Mouse (Mus musculus) midbrain, embryonic 11.5 days (tissue): ENCODE data around the gene Gm43552. TPM values are rescaled to one million over a fixed set of nuclear protein-coding genes. Genes with fewer than 3 reads are reported as not detected.
A peak's percentile ranks its signal among the peaks of the same experiment; 100 is the strongest.

Experiments
- ATAC-seq: fragments of 200-750 bp; cut with Nextera tagmentation; 2 replicates; pipeline ENCODE4 v1.8.0; 2017; ENCODE audit warnings: moderate TSS enrichment, moderate library complexity; ENCODE audit not compliant: low FRiP score
- DNase-seq: peaks from one replicate; pipeline ENCODE4 v3.0.0; 2015; ENCODE audit warnings: low spot score; ENCODE audit errors: missing footprints
- H3K27ac ChIP-seq: fragments of 300-500 bp; sonication (generic); 2 replicates; pipeline ENCODE4 v1.5.1; 2014; ENCODE audit warnings: low read depth, low read length
- H3K27me3 ChIP-seq: fragments of 300-500 bp; sonication (generic); 2 replicates; pipeline ENCODE4 v1.6.1; 2014; ENCODE audit warnings: mild to moderate bottlenecking, low read length, moderate library complexity, mixed read lengths; ENCODE audit not compliant: control insufficient read depth, insufficient read depth
- H3K36me3 ChIP-seq: fragments of 300-500 bp; sonication (generic); 2 replicates; pipeline ENCODE4 v1.6.1; 2014; ENCODE audit warnings: mild to moderate bottlenecking, low read length, moderate library complexity, mixed read lengths; ENCODE audit not compliant: control insufficient read depth, insufficient read depth
- H3K4me1 ChIP-seq: fragments of 300-500 bp; sonication (generic); 2 replicates; pipeline ENCODE4 v1.6.1; 2014; ENCODE audit warnings: low read length; ENCODE audit not compliant: control insufficient read depth, insufficient read depth
- H3K4me2 ChIP-seq: fragments of 300-500 bp; sonication (generic); 2 replicates; pipeline ENCODE4 v1.6.1; 2014; ENCODE audit warnings: mild to moderate bottlenecking, moderate library complexity
- H3K4me3 ChIP-seq: fragments of 300-500 bp; sonication (generic); 2 replicates; pipeline ENCODE4 v1.5.1; 2014; ENCODE audit warnings: low read depth, low read length
- H3K9ac ChIP-seq: fragments of 300-500 bp; sonication (generic); 2 replicates; pipeline ENCODE4 v1.6.1; 2014; ENCODE audit warnings: low read length
- H3K9me3 ChIP-seq: fragments of 300-500 bp; sonication (generic); 2 replicates; pipeline ENCODE4 v1.6.1; 2016; ENCODE audit warnings: low read length; ENCODE audit not compliant: control insufficient read depth
- WGBS: fragments of 180-500 bp; shearing (Covaris S2); extraction: QIAGEN DNeasy Blood & Tissue Kit; methylation state at CpG from one replicate; pipeline ENCODE4 v1.1.7; 2014; 5-methylcytosine and 5-hydroxymethylcytosine counted together
- polyA plus RNA-seq: library from polyadenylated mRNA; unstranded; fragments of >200 nt; fragmentation: Nextera tagmentation; extraction: Ambion mirVana; gene quantifications from 2 replicates; pipeline ENCODE4 v1.2.1, GENCODE M21; 2014

Gm43552 gene
- polyA plus RNA-seq, 1 experiment from 2014 or later = not detected

DNA sequence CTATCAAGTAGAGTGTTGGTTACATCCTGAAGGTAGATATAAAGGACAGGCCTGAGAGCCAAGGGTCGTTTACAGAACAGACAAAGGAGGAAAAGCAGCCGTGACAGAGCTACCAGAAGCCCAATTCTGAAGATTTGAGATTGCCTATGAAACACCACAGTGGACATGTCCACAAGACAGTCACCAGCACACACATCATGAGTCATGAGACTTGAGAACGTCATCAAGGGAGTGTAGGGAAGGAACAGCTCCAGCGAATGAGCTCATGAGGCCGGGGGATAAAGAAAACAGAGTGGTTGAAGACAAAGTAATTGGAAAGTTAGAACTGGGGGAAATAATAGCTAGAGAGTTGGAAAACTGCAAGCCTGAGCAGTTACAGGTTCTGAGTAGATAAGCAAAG, 34.8 kb downstream of the Gm43552 start:
- WGBS = 87% methylated on average over 5 of the region's 5 CpGs
- no peak overlapping the region for H3K4me2 ChIP-seq
- no peak overlapping the region for H3K9ac ChIP-seq
- no peaks in the 10 kb centered on the region for H3K4me1 ChIP-seq
- DNase-seq (no peak), ATAC-seq (no peak)
- no peak overlapping the region for H3K27ac ChIP-seq
- H3K27me3 ChIP-seq = no peaks in the 10 kb centered on the region
- no peak overlapping the region for H3K4me3 ChIP-seq
- H3K9me3 ChIP-seq = no peaks in the 10 kb centered on the region
- no peaks in the 10 kb centered on the region for H3K36me3 ChIP-seq

GRCm38 (mm10) chr5:65457086-65457827, 35.4 kb downstream of the Gm43552 start:
- WGBS = 71% methylated on average over 7 of the region's 7 CpGs

DNA sequence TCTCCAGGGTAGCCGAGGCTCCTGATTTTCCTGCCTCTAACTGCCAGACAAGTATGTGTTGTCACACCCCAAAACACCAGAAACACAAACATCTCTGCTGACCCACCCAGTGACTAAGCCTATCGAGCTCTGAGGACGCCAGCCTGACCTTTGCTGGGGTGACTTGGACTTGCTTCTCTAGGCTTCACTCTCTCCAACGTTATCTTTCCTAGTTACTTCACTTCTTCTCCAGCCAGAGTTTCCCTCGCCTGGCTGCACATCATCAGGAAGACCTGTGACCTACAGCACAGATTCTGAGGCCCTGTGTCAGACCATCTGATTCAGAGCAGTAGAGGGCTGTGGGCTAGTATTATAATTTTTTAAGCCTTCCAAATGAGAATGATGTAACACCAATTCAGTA, 37.9 kb downstream of the Gm43552 start:
- Histone ChIP-seq H3K4me1 (no peaks in the 10 kb centered on the region), H3K27me3 (no peaks in the 10 kb centered on the region), H3K4me2 (no peak overlapping the region), H3K4me3 (no peak overlapping the region), H3K9me3 (no peaks in the 10 kb centered on the region), H3K27ac (no peak overlapping the region), H3K36me3 (no peaks in the 10 kb centered on the region), H3K9ac (no peak overlapping the region)
- 74% methylated on average over 5 of the region's 5 CpGs for WGBS
- DNase-seq (no peak), ATAC-seq (no peak)

More at GRCm38 (mm10) chr5:65457086-65457827, 35.4 kb downstream of the Gm43552 start:
- no peak for ATAC-seq
- H3K27me3 ChIP-seq = no peaks in the 10 kb centered on the region
- no peak for DNase-seq
- H3K4me2 ChIP-seq = no peak overlapping the region
- no peaks in the 10 kb centered on the region for H3K9me3 ChIP-seq
- H3K27ac ChIP-seq = no peak overlapping the region
- no peaks in the 10 kb centered on the region for H3K4me1 ChIP-seq
- H3K36me3 ChIP-seq = no peaks in the 10 kb centered on the region
- H3K9ac ChIP-seq = no peak overlapping the region
- no peak overlapping the region for H3K4me3 ChIP-seq

DNA sequence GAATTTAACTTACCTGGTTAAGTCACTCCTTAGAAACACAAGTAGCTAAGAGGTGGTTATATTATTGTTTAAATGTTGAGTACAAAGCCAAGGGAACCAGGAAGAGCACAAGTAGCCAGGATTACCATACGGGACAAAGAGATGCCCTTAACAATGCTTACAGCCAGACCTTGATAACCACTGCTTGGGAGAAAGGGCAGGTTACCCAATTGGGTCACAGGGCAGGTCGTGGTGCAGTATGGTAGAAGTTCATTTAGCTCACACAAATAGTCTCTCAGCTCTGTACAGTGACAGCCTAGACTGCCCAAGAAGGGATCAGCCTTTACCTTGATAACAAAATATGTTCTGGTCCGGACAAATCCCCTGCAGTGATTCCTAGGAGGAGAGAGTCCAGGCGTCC, 43.7 kb downstream of the Gm43552 start:
- Histone ChIP-seq H3K9ac (no peak overlapping the region), H3K4me2 (no peak overlapping the region), H3K4me1 (no peaks in the 10 kb centered on the region), H3K9me3 (no peaks in the 10 kb centered on the region), H3K27me3 (no peaks in the 10 kb centered on the region), H3K27ac (no peak overlapping the region), H3K4me3 (no peak overlapping the region), H3K36me3 (no peaks in the 10 kb centered on the region)
- WGBS = 84% methylated on average over 4 of the region's 4 CpGs
- ATAC-seq (no peak), DNase-seq (no peak)

GRCm38 (mm10) chr5:65447826-65448225, 44.8 kb downstream of the Gm43552 start:
- no peak overlapping the region for H3K9ac ChIP-seq
- H3K36me3 ChIP-seq = no peaks in the 10 kb centered on the region
- no peak overlapping the region for H3K4me3 ChIP-seq
- H3K4me2 ChIP-seq = no peak overlapping the region
- no peak overlapping the region for H3K27ac ChIP-seq
- no peak for DNase-seq
- no peak for ATAC-seq
- WGBS = 72% methylated on average over 2 of the region's 2 CpGs
- no peaks in the 10 kb centered on the region for H3K4me1 ChIP-seq
- no peaks in the 10 kb centered on the region for H3K9me3 ChIP-seq
- H3K27me3 ChIP-seq = no peaks in the 10 kb centered on the region

DNA sequence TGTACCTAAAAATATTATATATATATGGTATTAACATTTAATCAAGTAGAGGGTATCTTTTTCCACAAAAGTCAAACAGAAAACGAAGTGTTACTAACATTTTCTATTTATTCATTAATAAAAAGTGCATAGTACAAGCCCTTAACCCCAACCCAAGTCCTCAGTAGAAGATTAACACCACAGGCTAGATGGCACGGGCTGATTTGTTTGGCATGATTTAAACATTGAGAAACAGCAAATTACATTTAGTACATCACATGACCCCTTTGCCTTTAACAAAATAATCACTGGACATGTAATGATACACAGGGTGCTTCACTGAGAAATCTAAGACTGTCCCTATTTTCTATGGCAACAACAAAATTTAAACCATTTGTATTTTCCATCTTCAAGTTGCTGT, 45.9 kb downstream of the Gm43552 start:
- no peaks in the 10 kb centered on the region for H3K27me3 ChIP-seq
- DNase-seq = no peak
- no peak overlapping the region for H3K4me2 ChIP-seq
- no peak overlapping the region for H3K4me3 ChIP-seq
- no peak overlapping the region for H3K9ac ChIP-seq
- no peak for ATAC-seq
- H3K36me3 ChIP-seq = no peaks in the 10 kb centered on the region
- 85% methylated on average over 2 of the region's 2 CpGs for WGBS
- H3K4me1 ChIP-seq = no peaks in the 10 kb centered on the region
- no peaks in the 10 kb centered on the region for H3K9me3 ChIP-seq
- no peak overlapping the region for H3K27ac ChIP-seq

- Histone ChIP-seq H3K27ac (no peak overlapping the region), H3K9me3 (no peaks in the 10 kb centered on the region), H3K4me2 (no peak overlapping the region), H3K4me1 (no peaks in the 10 kb centered on the region), H3K4me3 (no peak overlapping the region), H3K9ac (no peak overlapping the region), H3K36me3 (no peaks in the 10 kb centered on the region), H3K27me3 (no peaks in the 10 kb centered on the region)
- ATAC-seq (no peak), DNase-seq (no peak)
- 77% methylated on average over 3 of the region's 6 CpGs for WGBS
Measured at GRCm38 (mm10) chr5:65444981-65445380, 47.7 kb downstream of the Gm43552 start.

DNA sequence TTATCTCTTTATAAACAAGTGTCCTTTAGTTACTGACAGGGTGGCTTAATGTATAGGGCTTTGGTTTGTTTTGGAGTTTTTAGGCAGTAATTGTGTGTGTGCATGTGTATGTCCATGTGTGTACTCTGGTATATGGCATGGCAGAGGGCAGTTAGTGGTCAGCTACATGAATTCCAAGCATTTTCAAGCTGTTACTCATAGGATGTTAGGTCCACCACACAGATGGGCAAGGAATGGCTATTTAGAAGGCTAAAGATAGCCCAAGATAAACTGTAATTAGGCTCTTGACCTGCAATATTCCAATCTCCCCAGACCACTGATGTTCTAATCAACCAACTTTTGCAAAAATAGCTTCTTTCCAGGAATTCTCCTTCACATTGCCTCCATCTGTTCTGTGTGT, 54.6 kb downstream of the Gm43552 start:
- Histone ChIP-seq H3K9ac (no peak overlapping the region), H3K36me3 (no peaks in the 10 kb centered on the region), H3K27ac (no peak overlapping the region), H3K4me3 (no peak overlapping the region), H3K4me1 (peaks cover 3% of the 10 kb centered on the region; the same call in 1 of the 2 replicates), H3K4me2 (no peak overlapping the region), H3K9me3 (no peaks in the 10 kb centered on the region), H3K27me3 (no peaks in the 10 kb centered on the region)
- ATAC-seq = no peak
- no peak for DNase-seq

- Histone ChIP-seq H3K4me2 (peak within 1 kb of the TSS; percentile 73), H3K9ac (peak within 1 kb of the TSS; percentile 69), H3K27ac (peak within 1 kb of the TSS; percentile 4; the same call in 1 of the 2 replicates), H3K4me3 (peak within 1 kb of the TSS; percentile 60), H3K4me1 (peaks cover 3% of the 10 kb centered on the region; the same call in 1 of the 2 replicates), H3K9me3 (no peaks in the 10 kb centered on the region), H3K36me3 (no peaks in the 10 kb centered on the region), H3K27me3 (no peaks in the 10 kb centered on the region)
- WGBS = under 1% methylated on average over 47 of the region's 51 CpGs
- ATAC-seq (peak; percentile 99), DNase-seq (peak; percentile 99)
Measured at GRCm38 (mm10) chr5:65435806-65436561, 56.6 kb downstream of the Gm43552 start, which contains the start of gene Ugdh. Ugdh (minus strand) TSS chr5:65435949.
